Mouse (Mus musculus) left cerebral cortex, postnatal 25 days (tissue): ENCODE results near the gene Fam53b. TPM values are rescaled to one million over a fixed set of nuclear protein-coding genes. Genes with fewer than 3 reads are reported as not detected.

ENCODE experiments used
- DNase-seq, 2 experiments: peaks; one replicate each; pipeline ENCODE4 v3.0.0; 2022; ENCODE audit warnings: low spot score in 2 of 2, mixed read lengths in 1 of 2
- intact Hi-C: fragments of 180-260 bp; cut with DNase I; formaldehyde crosslinking; loops from one replicate; pipeline ENCODE4 v1.15.1; 2025
- total RNA-seq, 2 experiments: library from RNA; stranded (reverse); gene quantifications; 2 replicates each; pipeline ENCODE4 v1.2.3; 2021

Gene Fam53b
- total RNA-seq, result 10 to 100 TPM; 48.1 to 50.7 TPM

- intact Hi-C loops, result loop anchor here (5.0 to 10.0 kb wide), 2 partner anchors 39 to 239 kb away; partner anchors contain the start of genes Eef1akmt2 and Oat
- DNase-seq, result peak; percentile 77 to 81
These were observed at the start of gene Fam53b for GRCm38 (mm10) chr7:132813416-132814088. Gene Fam53b (minus strand): TSS chr7:132813886.

GRCm38 (mm10) chr7:132859042-132859958 lies 45.6 kb upstream of the Fam53b start, which contains the start of gene Abraxas2:
Gene Abraxas2 (plus strand): TSS chr7:132859225.
- DNase-seq, result peak; percentile 90 to 95
- intact Hi-C loops, result loop anchor here (10.0 kb wide), 1 partner anchor 284 kb away; the partner anchor contains the start of gene Oat

GRCm38 (mm10) chr7:132858043-132858608 lies 44.4 kb upstream of the Fam53b start:
- DNase-seq, result no peak
- intact Hi-C loops, result loop anchor here (10.0 kb wide), 1 partner anchor 283 kb away; the partner anchor contains the start of gene Oat

- DNase-seq, result no peak
- intact Hi-C loops, result loop anchor here (10.0 kb wide), 1 partner anchor 281 kb away; the partner anchor contains the start of gene Oat
These were observed 42.4 kb upstream of the Fam53b start for GRCm38 (mm10) chr7:132856083-132856482.

GRCm38 (mm10) chr7:132853946-132854345 lies 40.3 kb upstream of the Fam53b start:
- DNase-seq, result peak in 1 of 2 experiments; percentile 7
- intact Hi-C loops, result loop anchor here (5.0 to 10.0 kb wide), 2 partner anchors 42 to 279 kb away; partner anchors contain the start of genes Fam53b and Oat

GRCm38 (mm10) chr7:132853361-132853760 lies 39.7 kb upstream of the Fam53b start:
- DNase-seq, result no peak
- intact Hi-C loops, result loop anchor here (5.0 to 10.0 kb wide), 2 partner anchors 41 to 279 kb away; partner anchors contain the start of genes Fam53b and Oat

GRCm38 (mm10) chr7:132852173-132852844 lies 38.6 kb upstream of the Fam53b start, which contains the start of gene Eef1akmt2:
Gene Eef1akmt2 (minus strand): TSS chr7:132852673.
- peak; percentile 82 to 87 for DNase-seq
- intact Hi-C loops, result loop anchor here (1.0 to 10.0 kb wide), 3 partner anchors 40 to 278 kb away; partner anchors contain the start of genes Fam53b and Oat

GRCm38 (mm10) chr7:132843152-132843551 lies 29.5 kb upstream of the Fam53b start:
- DNase-seq, result no peak
- intact Hi-C loops, result no loop called here

- no peak for DNase-seq
- intact Hi-C loops, result no loop called here
These were observed 28.8 kb upstream of the Fam53b start for GRCm38 (mm10) chr7:132842455-132842854.

GRCm38 (mm10) chr7:132841287-132841686 lies 27.6 kb upstream of the Fam53b start:
- no peak for DNase-seq
- intact Hi-C loops, result no loop called here

GRCm38 (mm10) chr7:132830955-132831354 lies 17.3 kb upstream of the Fam53b start:
- no peak for DNase-seq
- intact Hi-C loops, result no loop called here

- intact Hi-C loops, result no loop called here
- DNase-seq, result peak in 1 of 2 experiments; percentile 68
These were observed 10.8 kb upstream of the Fam53b start for GRCm38 (mm10) chr7:132824346-132825022.

GRCm38 (mm10) chr7:132823832-132824231 lies 10.1 kb upstream of the Fam53b start:
- intact Hi-C loops, result no loop called here
- DNase-seq, result no peak

GRCm38 (mm10) chr7:132820692-132821091 lies 7.0 kb upstream of the Fam53b start:
- DNase-seq, result no peak
- intact Hi-C loops, result no loop called here

- DNase-seq, result no peak
- intact Hi-C loops, result loop anchor here (10.0 kb wide), 1 partner anchor 242 kb away; the partner anchor contains the start of gene Oat
These were observed 3.4 kb upstream of the Fam53b start for GRCm38 (mm10) chr7:132817056-132817455.

- DNase-seq, result no peak
- intact Hi-C loops, result loop anchor here (10.0 kb wide), 1 partner anchor 242 kb away; the partner anchor contains the start of gene Oat
These were observed 2.8 kb upstream of the Fam53b start for GRCm38 (mm10) chr7:132816528-132816927.

- DNase-seq, result no peak
These were observed 1.4 kb upstream of the Fam53b start for GRCm38 (mm10) chr7:132815081-132815480.

GRCm38 (mm10) chr7:132814089-132814450 lies 384 bp upstream of the Fam53b start:
- intact Hi-C loops, result loop anchor here (5.0 to 10.0 kb wide), 2 partner anchors 38 to 239 kb away; partner anchors contain the start of genes Eef1akmt2 and Oat
- DNase-seq, result no peak

More at GRCm38 (mm10) chr7:132815081-132815480, 1.4 kb upstream of the Fam53b start:
- intact Hi-C loops, result loop anchor here (10.0 kb wide), 1 partner anchor 240 kb away; the partner anchor contains the start of gene Oat
